Mouse (Mus musculus) erythroblast, embryonic 14.5 days (primary cell): ENCODE measurements around the gene Dcun1d5. TPM values are rescaled to one million over a fixed set of nuclear protein-coding genes. Genes with fewer than 3 reads are reported as not detected.

Experiments used
- H3K27me3 ChIP-seq: 2 replicates; pipeline ENCODE4 v1.6.1; 2012; ENCODE audit warnings: inconsistent platforms; ENCODE audit not compliant: control insufficient read depth
- H3K36me3 ChIP-seq: 2 replicates; pipeline ENCODE4 v1.6.1; 2012; ENCODE audit warnings: mild to moderate bottlenecking, inconsistent platforms; ENCODE audit not compliant: control insufficient read depth
- H3K4me1 ChIP-seq: 2 replicates; pipeline ENCODE4 v1.6.1; 2012; ENCODE audit warnings: inconsistent platforms; ENCODE audit not compliant: control insufficient read depth
- H3K4me3 ChIP-seq: replicated peaks from 2 replicates; pipeline ENCODE3; 2012; ENCODE audit warnings: moderate library complexity, mild to moderate bottlenecking, inconsistent platforms
- H3K9me3 ChIP-seq: 2 replicates; pipeline ENCODE4 v1.6.1; 2012; ENCODE audit warnings: low read length, inconsistent platforms, mixed read lengths; ENCODE audit not compliant: control insufficient read depth
- GATA1 ChIP-seq: IDR thresholded peaks from 2 replicates; pipeline ENCODE4 v1.6.1; 2012; ENCODE audit warnings: low read length, inconsistent platforms, mixed read lengths
- TAL1 ChIP-seq: IDR thresholded peaks from 3 replicates; pipeline ENCODE4 v1.6.1; 2012; ENCODE audit warnings: low read length, inconsistent platforms, mixed read lengths
- polyA plus RNA-seq: library from polyadenylated mRNA; stranded (reverse); fragments of >175 nt; gene quantifications from 2 replicates; pipeline ENCODE4 v1.2.3, GENCODE M21; 2012

Gene Dcun1d5
- polyA plus RNA-seq, 1 experiment = 10.5 TPM

GRCm38 (mm10) chr9:7216240-7216639 lies 31.9 kb downstream of the Dcun1d5 start:
- H3K27me3 ChIP-seq = no peaks in the 10 kb centered on the region
- peaks cover 31% of the 10 kb centered on the region for H3K36me3 ChIP-seq
- no peaks in the 10 kb centered on the region for H3K9me3 ChIP-seq
- H3K4me1 ChIP-seq = no peaks in the 10 kb centered on the region
- no peak overlapping the region for H3K4me3 ChIP-seq
- TF ChIP-seq TAL1 (no peak), GATA1 (no peak)

GRCm38 (mm10) chr9:7221024-7221423 lies 36.7 kb downstream of the Dcun1d5 start:
- H3K9me3 ChIP-seq = no peaks in the 10 kb centered on the region
- H3K36me3 ChIP-seq = peaks cover 12% of the 10 kb centered on the region
- H3K4me3 ChIP-seq = no peak overlapping the region
- H3K27me3 ChIP-seq = no peaks in the 10 kb centered on the region
- H3K4me1 ChIP-seq = no peaks in the 10 kb centered on the region
- TF ChIP-seq GATA1 (no peak), TAL1 (no peak)

GRCm38 (mm10) chr9:7221460-7221859 lies 37.1 kb downstream of the Dcun1d5 start:
- no peaks in the 10 kb centered on the region for H3K9me3 ChIP-seq
- H3K4me1 ChIP-seq = no peaks in the 10 kb centered on the region
- H3K36me3 ChIP-seq = peaks cover 12% of the 10 kb centered on the region
- TF ChIP-seq GATA1 = no peak
- TF ChIP-seq TAL1 = no peak
- no peak overlapping the region for H3K4me3 ChIP-seq
- H3K27me3 ChIP-seq = no peaks in the 10 kb centered on the region

DNA sequence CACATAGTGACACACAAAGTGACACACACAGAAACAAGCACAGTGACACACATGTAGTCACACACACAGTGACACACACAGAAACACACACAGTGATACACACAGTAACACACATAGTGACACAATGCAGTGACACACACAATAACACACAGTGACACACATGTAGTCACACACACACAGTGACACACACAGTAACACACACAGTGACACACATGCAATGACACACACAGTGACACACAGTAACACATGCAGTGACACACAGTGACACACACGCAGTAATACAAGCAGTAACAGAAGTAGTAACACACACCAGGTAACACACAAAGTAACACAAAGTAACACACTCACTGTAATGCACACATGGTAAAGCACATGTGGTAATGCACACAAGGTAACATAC lies 54.3 kb downstream of the Dcun1d5 start:
- H3K9me3 ChIP-seq = no peaks in the 10 kb centered on the region
- no peaks in the 10 kb centered on the region for H3K27me3 ChIP-seq
- TF ChIP-seq TAL1 = no peak
- no peaks in the 10 kb centered on the region for H3K36me3 ChIP-seq
- no peak overlapping the region for H3K4me3 ChIP-seq
- no peaks in the 10 kb centered on the region for H3K4me1 ChIP-seq

DNA sequence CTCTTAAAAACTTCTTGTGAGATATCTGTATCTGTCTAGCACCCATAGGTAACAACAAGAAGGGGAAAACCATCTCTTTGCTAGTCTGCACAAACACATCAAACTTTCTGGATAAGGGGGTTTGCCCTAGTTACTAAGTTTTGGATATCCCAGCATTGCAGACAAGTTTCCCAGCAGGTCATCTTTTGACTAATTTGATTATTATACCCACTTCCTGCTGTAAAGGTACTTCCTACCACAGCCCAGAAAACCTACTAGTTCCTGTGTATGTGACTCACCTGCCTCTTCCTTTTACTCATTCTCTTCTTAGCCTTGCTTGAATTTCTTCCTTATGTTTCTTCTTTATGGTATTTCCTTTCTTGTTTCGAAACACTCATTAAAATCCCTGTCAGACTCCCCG lies 55.6 kb downstream of the Dcun1d5 start:
- no peaks in the 10 kb centered on the region for H3K9me3 ChIP-seq
- no peak overlapping the region for H3K4me3 ChIP-seq
- H3K4me1 ChIP-seq = no peaks in the 10 kb centered on the region
- no peaks in the 10 kb centered on the region for H3K27me3 ChIP-seq
- TF ChIP-seq GATA1 (no peak), TAL1 (no peak)
- no peaks in the 10 kb centered on the region for H3K36me3 ChIP-seq

- TF ChIP-seq GATA1 (no peak), TAL1 (no peak)
- Histone ChIP-seq H3K36me3 (no peaks in the 10 kb centered on the region), H3K4me1 (no peaks in the 10 kb centered on the region), H3K4me3 (no peak overlapping the region), H3K27me3 (no peaks in the 10 kb centered on the region), H3K9me3 (no peaks in the 10 kb centered on the region)
Observed at GRCm38 (mm10) chr9:7252797-7253654, 68.7 kb downstream of the Dcun1d5 start.

Other genes with a start within 250 kb of the Dcun1d5 start
- gene Dync2h1, start 74 bp upstream of the Dcun1d5 start, polyA plus RNA-seq = 0.03 TPM in 1 of 2 replicates, not detected in the other
- gene Mmp13, start 88.0 kb downstream of the Dcun1d5 start, polyA plus RNA-seq = not detected in 2 replicates
- not detected in 2 replicates for gene Mmp12, start 159.9 kb downstream of the Dcun1d5 start, polyA plus RNA-seq
- gene Mmp1b, start 203.5 kb downstream of the Dcun1d5 start, polyA plus RNA-seq = not detected in 2 replicates